Mouse (Mus musculus) heart, postnatal 25 days (tissue): Measurements from ENCODE around the gene Olfr1419. TPM values are rescaled to one million over a fixed set of nuclear protein-coding genes. Genes with fewer than 3 reads are reported as not detected.

Experiments used
- DNase-seq: peaks from one replicate; pipeline ENCODE4 v3.0.0; 2022; ENCODE audit warnings: low spot score
- intact Hi-C: fragments of 180-260 bp; cut with DNase I; formaldehyde crosslinking; loops from one replicate; pipeline ENCODE4 v1.15.1; 2025
- microRNA-seq: library from miRNA; unstranded; fragments of <30 nt; microRNA quantifications from one replicate; pipeline ENCODE4 v1.2.0, GENCODE M21; 2022
- total RNA-seq, 2 experiments: library from RNA; stranded (reverse); gene quantifications; 2 replicates each; pipeline ENCODE4 v1.2.3; 2021

Gene Olfr1419
- total RNA-seq, 2 experiments from 2014 or later: not detected

DNA sequence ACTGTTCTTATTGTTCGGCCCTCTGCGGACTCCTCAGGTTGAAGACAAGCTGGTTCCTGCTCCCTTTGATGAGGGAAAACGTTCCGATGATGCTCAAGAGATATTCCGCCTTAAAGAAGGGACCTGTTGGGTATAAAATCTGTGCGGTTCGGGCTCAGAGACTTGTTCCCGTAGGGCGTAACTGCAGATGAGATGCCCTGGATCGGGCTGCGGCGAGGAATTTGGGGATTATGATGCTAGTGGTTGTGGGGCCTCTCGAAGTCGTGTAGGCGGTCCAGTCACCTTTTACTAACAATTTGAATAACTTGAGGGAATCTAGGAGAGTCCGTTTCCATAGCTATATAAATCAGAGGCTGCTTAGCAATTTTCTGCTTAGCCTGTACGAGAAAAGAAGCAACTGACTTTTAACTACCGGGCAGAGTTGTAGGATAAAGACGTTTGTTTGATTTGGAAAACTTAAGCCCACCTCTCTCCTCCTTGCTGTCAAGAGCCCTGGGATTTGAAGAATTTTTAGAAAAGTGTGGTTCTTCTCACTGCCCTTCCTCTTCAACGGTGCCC, 55.7 kb downstream of the Olfr1419 start, which contains the start of gene Stx3:
Gene Stx3, minus strand, starts transcription at position 261 of the 558 bp plus-strand sequence.
- no peak for DNase-seq
- intact Hi-C loops: loop anchor here (2.0 to 5.0 kb wide), 3 partner anchors 14 to 193 kb away; partner anchors contain the start of gene Patl1

Small RNAs within 50 kb of the gene (microRNA-seq; reads per million reads assigned to microRNA genes)
- 1.1 reads per million for gene Mir6994

Other genes starting within 250 kb of the Olfr1419 start
- gene Ms4a3, start 234.3 kb downstream of the Olfr1419 start, total RNA-seq: not detected
- not detected for gene Oosp2, start 214.5 kb downstream of the Olfr1419 start, total RNA-seq
- not detected for gene Oosp1, start 184.0 kb downstream of the Olfr1419 start, total RNA-seq
- gene Oosp3, start 178.1 kb downstream of the Olfr1419 start, total RNA-seq: not detected
- not detected for gene Gif, start 127.6 kb downstream of the Olfr1419 start, total RNA-seq
- gene Mrpl16, start 104.7 kb downstream of the Olfr1419 start, total RNA-seq: 100 to 1,000 TPM; 103 to 108 TPM
- gene Stx3, start 55.7 kb downstream of the Olfr1419 start, total RNA-seq: 1 to 10 TPM; 3.1 to 4.1 TPM
- not detected for gene Olfr1417, start 35.9 kb downstream of the Olfr1419 start, total RNA-seq
- gene Olfr1418, start 14.0 kb downstream of the Olfr1419 start, total RNA-seq: not detected
- gene Olfr1420, start 11.5 kb upstream of the Olfr1419 start, total RNA-seq: not detected
- 10 to 100 TPM; 25.1 to 25.7 TPM for gene Patl1, start 37.3 kb upstream of the Olfr1419 start, total RNA-seq
- 10 to 100 TPM; 89.3 to 92.0 TPM for gene Osbp, start 90.8 kb upstream of the Olfr1419 start, total RNA-seq
- not detected for gene Olfr1423, start 166.2 kb upstream of the Olfr1419 start, total RNA-seq
- gene Olfr1424, start 187.6 kb upstream of the Olfr1419 start, total RNA-seq: not detected
- not detected for gene Olfr1425, start 202.6 kb upstream of the Olfr1419 start, total RNA-seq
- not detected for gene Olfr1426, start 216.9 kb upstream of the Olfr1419 start, total RNA-seq
- not detected for gene Olfr1427, start 228.2 kb upstream of the Olfr1419 start, total RNA-seq
- not detected for gene Olfr1428, start 240.8 kb upstream of the Olfr1419 start, total RNA-seq
- not detected for gene Olfr76, start 248.1 kb upstream of the Olfr1419 start, total RNA-seq